Mouse (Mus musculus): ENCODE measurements around the gene Macrod2. TPM values are rescaled to one million over a fixed set of nuclear protein-coding genes. Genes with fewer than 3 reads are reported as not detected.

The Macrod2 gene
- polyA plus RNA-seq, 1 experiment from 2014 or later, result 31.1 TPM

DNA sequence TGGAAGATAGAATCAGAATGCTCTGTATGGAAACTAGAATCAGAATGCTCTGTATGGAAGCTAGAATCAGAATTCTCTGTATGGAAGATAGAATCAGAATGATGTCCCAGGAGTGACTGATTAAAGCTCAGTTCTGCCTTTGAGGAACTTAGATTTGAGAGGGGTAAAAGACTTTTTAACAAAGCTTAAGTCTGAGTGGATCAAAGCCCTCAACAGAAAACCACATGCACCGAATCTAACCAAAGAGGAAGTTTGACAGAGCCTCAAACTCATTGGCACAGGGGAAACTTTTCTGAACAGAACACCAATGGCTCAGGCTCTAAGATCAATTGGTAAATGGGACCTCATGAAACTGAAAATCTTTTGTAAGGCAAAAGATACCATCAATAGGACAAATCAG lies 885.7 kb downstream of the Macrod2 start:
- Histone ChIP-seq H3K27me3 (ENCODE audit: insufficient read depth, low read length) (no peaks in the 10 kb centered on the region), H3K4me2 (no peak overlapping the region), H3K9me3 (ENCODE audit: low read depth, low read length) (no peaks in the 10 kb centered on the region), H3K4me1 (ENCODE audit: insufficient read depth) (no peaks in the 10 kb centered on the region), H3K27ac (ENCODE audit: low read depth) (no peak overlapping the region), H3K4me3 (ENCODE audit: low read depth, low read length) (no peak overlapping the region), H3K36me3 (ENCODE audit: insufficient read depth) (no peaks in the 10 kb centered on the region), H3K9ac (no peak overlapping the region)
- TF ChIP-seq CTCF (IDR thresholded peaks at IDR 0.05; ENCODE audit: low read depth), result no peak
- no peak for DNase-seq
- 67% methylated on average over 1 of the region's 1 CpGs for WGBS
- ATAC-seq (ENCODE audit: insufficient read depth), result no peak

DNA sequence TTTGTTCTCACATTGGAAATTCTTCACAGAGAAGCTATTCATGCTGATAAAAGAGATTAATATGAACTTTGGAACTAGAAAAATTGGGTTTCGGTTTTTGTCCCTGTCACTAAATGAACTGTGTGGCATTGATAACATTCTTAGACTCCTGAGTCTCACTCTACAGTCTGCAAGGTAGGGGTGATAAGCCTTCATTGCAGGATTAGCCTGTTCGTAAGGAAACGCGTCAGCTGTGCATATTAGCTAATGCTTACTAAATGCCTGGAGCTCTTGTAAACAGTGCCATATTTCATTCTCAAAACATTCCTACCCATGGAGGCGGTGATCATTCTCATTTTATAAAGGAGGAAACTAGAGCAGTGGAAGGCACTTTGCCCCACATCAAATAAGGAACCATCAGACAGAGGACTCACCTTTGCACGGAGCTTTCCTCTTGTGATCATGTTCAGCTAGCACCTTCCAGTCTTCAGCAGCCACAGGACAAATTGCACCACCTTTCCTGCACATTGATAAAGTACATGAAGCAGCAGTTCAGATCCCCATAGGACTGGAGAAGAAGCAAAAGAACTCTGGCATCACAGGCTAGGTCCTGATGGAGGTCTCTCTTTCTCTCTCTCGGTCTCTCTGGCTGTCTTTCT lies 891.1 kb downstream of the Macrod2 start:
- no peaks in the 10 kb centered on the region for H3K27me3 ChIP-seq (ENCODE audit: insufficient read depth, low read length)
- H3K36me3 ChIP-seq (ENCODE audit: insufficient read depth), result no peaks in the 10 kb centered on the region
- no peak overlapping the region for H3K27ac ChIP-seq (ENCODE audit: low read depth)
- H3K9me3 ChIP-seq (ENCODE audit: low read depth, low read length), result no peaks in the 10 kb centered on the region
- WGBS, result 51% methylated on average over 7 of the region's 7 CpGs
- ATAC-seq (ENCODE audit: insufficient read depth) (no peak), DNase-seq (no peak)
- TF ChIP-seq CTCF (IDR thresholded peaks at IDR 0.05; ENCODE audit: low read depth), result no peak
- H3K9ac ChIP-seq, result no peak overlapping the region
- no peak overlapping the region for H3K4me2 ChIP-seq
- H3K4me1 ChIP-seq (ENCODE audit: insufficient read depth), result 0 out of 2 replicates have a peak, but pooled peaks cover 3% of the 10 kb centered on the region
- H3K4me3 ChIP-seq (ENCODE audit: low read depth, low read length), result no peak overlapping the region

DNA sequence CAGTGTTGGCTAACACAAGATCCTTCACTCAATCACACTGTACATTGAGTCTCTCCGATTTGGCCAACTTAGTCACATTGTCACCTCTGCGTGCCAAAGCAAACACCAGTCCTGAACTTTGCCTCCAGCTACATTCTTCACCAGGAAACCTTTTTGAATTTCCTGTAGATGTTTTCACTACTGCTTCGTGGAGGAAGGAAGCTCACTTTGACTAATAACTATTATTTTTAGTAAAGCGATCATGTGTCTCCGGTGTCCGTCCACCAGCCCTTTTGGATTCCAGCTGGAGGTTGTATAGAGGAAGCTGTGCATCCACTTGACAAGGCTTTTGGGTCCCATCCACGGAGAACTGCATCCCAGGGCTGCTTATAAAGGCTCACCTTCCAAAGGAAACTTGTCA lies 893.4 kb downstream of the Macrod2 start:
- H3K36me3 ChIP-seq (ENCODE audit: insufficient read depth), result no peaks in the 10 kb centered on the region
- no peak overlapping the region for H3K4me2 ChIP-seq
- no peak overlapping the region for H3K4me3 ChIP-seq (ENCODE audit: low read depth, low read length)
- TF ChIP-seq CTCF (IDR thresholded peaks at IDR 0.05; ENCODE audit: low read depth), result no peak
- ATAC-seq (ENCODE audit: insufficient read depth), result peak; percentile 60
- H3K27ac ChIP-seq (ENCODE audit: low read depth), result no peak overlapping the region
- H3K9me3 ChIP-seq (ENCODE audit: low read depth, low read length), result no peaks in the 10 kb centered on the region
- DNase-seq, result peak; percentile 44
- H3K9ac ChIP-seq, result no peak overlapping the region
- no peaks in the 10 kb centered on the region for H3K27me3 ChIP-seq (ENCODE audit: insufficient read depth, low read length)
- WGBS, result 23% methylated on average over 7 of the region's 7 CpGs
- H3K4me1 ChIP-seq (ENCODE audit: insufficient read depth), result 0 out of 2 replicates have a peak, but pooled peaks cover 3% of the 10 kb centered on the region

DNA sequence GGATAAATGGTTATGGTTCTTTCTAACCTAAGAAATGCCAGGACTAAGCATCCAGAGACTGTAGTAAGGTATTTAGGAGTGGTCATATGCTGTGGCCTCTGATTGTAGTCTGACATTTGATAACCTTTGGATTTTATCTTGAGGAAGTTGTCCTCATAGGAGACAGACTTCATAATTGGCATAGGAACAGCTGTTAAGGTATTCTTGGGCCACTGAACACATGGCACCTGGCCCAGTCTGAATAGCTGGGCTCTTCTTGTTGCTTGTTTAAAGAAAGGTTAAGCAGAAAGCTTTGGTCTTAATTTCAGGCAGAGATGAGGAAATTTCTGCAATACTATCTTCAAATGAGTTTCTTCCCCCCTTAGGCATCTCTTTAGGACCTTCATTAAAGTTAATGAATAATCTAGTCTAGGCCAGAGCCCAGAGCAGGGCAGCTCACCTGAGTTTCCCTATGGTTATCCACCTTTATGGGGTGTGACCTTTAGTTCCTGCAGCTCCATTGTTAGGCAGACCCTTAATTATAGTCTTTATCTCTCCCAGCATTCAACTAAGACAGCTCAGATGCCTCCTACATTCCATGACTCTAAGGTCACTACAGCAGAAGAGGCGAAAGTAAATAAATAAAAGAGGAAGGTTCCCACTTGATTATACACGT lies 894.1 kb downstream of the Macrod2 start:
- Histone ChIP-seq H3K4me2 (no peak overlapping the region), H3K27ac (ENCODE audit: low read depth) (no peak overlapping the region), H3K4me1 (ENCODE audit: insufficient read depth) (0 out of 2 replicates have a peak, but pooled peaks cover 3% of the 10 kb centered on the region), H3K36me3 (ENCODE audit: insufficient read depth) (no peaks in the 10 kb centered on the region), H3K27me3 (ENCODE audit: insufficient read depth, low read length) (no peaks in the 10 kb centered on the region), H3K4me3 (ENCODE audit: low read depth, low read length) (no peak overlapping the region), H3K9me3 (ENCODE audit: low read depth, low read length) (no peaks in the 10 kb centered on the region), H3K9ac (no peak overlapping the region)
- WGBS, result 28% methylated on average over 2 of the region's 2 CpGs
- DNase-seq (no peak), ATAC-seq (ENCODE audit: insufficient read depth) (no peak; the same call in 1 of the 2 replicates)
- TF ChIP-seq CTCF (IDR thresholded peaks at IDR 0.05; ENCODE audit: low read depth), result no peak

DNA sequence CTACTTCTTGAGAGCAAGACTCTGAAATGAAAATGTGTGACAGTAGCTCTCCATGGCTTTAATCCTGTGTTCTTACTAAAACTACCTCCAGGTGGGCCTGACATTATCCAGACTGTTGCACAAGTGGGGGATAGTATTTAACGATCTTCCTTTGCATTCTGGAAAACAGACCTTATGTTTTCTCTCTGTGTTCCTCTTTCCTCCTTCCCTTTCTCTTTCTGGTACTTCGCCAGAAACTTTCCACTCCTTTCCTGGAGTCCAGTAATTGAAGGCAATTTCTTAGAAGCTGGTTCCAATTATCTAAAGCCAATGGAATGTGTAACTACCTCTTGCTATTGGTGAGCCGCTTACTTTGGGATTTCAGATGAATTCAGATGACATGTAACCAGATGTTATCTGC lies 897.7 kb downstream of the Macrod2 start:
- WGBS, result 50% methylated on average over 3 of the region's 3 CpGs
- no peak for DNase-seq
- H3K27ac ChIP-seq (ENCODE audit: low read depth), result no peak overlapping the region
- no peaks in the 10 kb centered on the region for H3K9me3 ChIP-seq (ENCODE audit: low read depth, low read length)
- H3K4me2 ChIP-seq, result no peak overlapping the region
- ATAC-seq (ENCODE audit: insufficient read depth), result no peak
- H3K36me3 ChIP-seq (ENCODE audit: insufficient read depth), result no peaks in the 10 kb centered on the region
- TF ChIP-seq CTCF (IDR thresholded peaks at IDR 0.05; ENCODE audit: low read depth), result no peak
- no peak overlapping the region for H3K4me3 ChIP-seq (ENCODE audit: low read depth, low read length)
- no peaks in the 10 kb centered on the region for H3K27me3 ChIP-seq (ENCODE audit: insufficient read depth, low read length)
- H3K4me1 ChIP-seq (ENCODE audit: insufficient read depth), result 0 out of 2 replicates have a peak, but pooled peaks cover 3% of the 10 kb centered on the region
- H3K9ac ChIP-seq, result no peak overlapping the region

DNA sequence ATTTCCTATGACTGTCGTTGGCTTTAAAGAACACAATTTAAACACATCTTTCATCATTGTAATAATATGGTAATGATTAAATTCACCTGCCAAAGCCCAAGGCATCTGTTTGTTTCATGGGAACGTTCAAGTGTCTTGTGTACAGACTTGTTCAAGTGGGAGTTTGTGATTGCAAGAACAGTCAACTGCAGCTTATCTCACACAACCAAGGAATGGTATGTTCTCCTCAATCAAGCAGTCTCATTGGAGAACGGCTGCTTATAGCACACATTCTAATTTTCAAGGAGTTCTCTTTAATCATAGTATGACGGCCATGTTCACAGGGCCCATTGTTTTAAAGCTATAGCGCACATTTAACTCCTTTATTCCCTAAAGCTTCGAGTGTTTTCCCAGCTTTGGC lies 904.1 kb downstream of the Macrod2 start:
- no peak overlapping the region for H3K4me2 ChIP-seq
- DNase-seq, result no peak

DNA sequence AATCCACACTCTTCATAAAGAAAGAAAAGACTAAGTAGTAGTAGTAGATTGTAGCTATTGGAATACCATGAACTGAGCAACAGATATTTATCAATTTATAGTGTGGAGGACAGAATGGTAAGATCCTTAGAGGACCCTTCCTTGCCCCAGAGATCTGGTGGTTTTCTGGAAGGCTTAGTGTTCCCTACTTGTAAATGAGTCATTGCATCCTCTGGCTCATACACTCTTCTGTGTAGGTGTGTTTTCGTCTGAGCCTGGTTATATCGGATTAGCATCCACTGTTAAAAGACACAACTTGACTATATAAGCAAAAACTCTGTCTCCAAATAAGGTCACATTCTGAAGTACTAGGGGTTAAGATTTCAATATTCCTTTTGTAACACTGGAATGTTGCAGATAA lies 905.9 kb downstream of the Macrod2 start:
- no peak for TF ChIP-seq CTCF (IDR thresholded peaks at IDR 0.05; ENCODE audit: low read depth)
- DNase-seq (no peak), ATAC-seq (ENCODE audit: insufficient read depth) (no peak)
- WGBS, result 82% methylated on average over 2 of the region's 2 CpGs
- no peaks in the 10 kb centered on the region for H3K27me3 ChIP-seq (ENCODE audit: insufficient read depth, low read length)
- no peaks in the 10 kb centered on the region for H3K36me3 ChIP-seq (ENCODE audit: insufficient read depth)
- H3K9me3 ChIP-seq (ENCODE audit: low read depth, low read length), result no peaks in the 10 kb centered on the region
- H3K4me1 ChIP-seq (ENCODE audit: insufficient read depth), result no peaks in the 10 kb centered on the region
- no peak overlapping the region for H3K27ac ChIP-seq (ENCODE audit: low read depth)
- no peak overlapping the region for H3K9ac ChIP-seq
- H3K4me3 ChIP-seq (ENCODE audit: low read depth, low read length), result no peak overlapping the region
- no peak overlapping the region for H3K4me2 ChIP-seq

More for the DNA sequence above, 904.1 kb downstream of the Macrod2 start:
- H3K4me1 ChIP-seq (ENCODE audit: insufficient read depth), result no peaks in the 10 kb centered on the region
- H3K27me3 ChIP-seq (ENCODE audit: insufficient read depth, low read length), result no peaks in the 10 kb centered on the region
- ATAC-seq (ENCODE audit: insufficient read depth), result no peak
- 56% methylated on average over 6 of the region's 6 CpGs for WGBS
- H3K36me3 ChIP-seq (ENCODE audit: insufficient read depth), result no peaks in the 10 kb centered on the region
- H3K4me3 ChIP-seq (ENCODE audit: low read depth, low read length), result no peak overlapping the region
- H3K9ac ChIP-seq, result no peak overlapping the region
- H3K9me3 ChIP-seq (ENCODE audit: low read depth, low read length), result no peaks in the 10 kb centered on the region
- no peak for TF ChIP-seq CTCF (IDR thresholded peaks at IDR 0.05; ENCODE audit: low read depth)
- no peak overlapping the region for H3K27ac ChIP-seq (ENCODE audit: low read depth)
